Mouse (Mus musculus): ENCODE results near the gene Lgals4. TPM values are rescaled to one million over a fixed set of nuclear protein-coding genes. Genes with fewer than 3 reads are reported as not detected.

The Lgals4 gene
- polyA plus RNA-seq, 1 experiment from 2014 or later, result 3.9 TPM

- Histone ChIP-seq H3K36me3 (ENCODE audit: control insufficient read depth, insufficient read depth, low read length) (no peaks in the 10 kb centered on the region), H3K9me3 (replicated peaks; ENCODE audit: control insufficient read depth, low read length) (no peaks in the 10 kb centered on the region), H3K4me2 (no peak overlapping the region), H3K9ac (ENCODE audit: low read depth, low read length) (0 out of 2 replicates have a peak overlapping the region, but pooled peaks have one; percentile 54), H3K27ac (ENCODE audit: low read depth, low read length) (peak overlapping the region; percentile 91), H3K4me3 (ENCODE audit: low read depth, low read length) (no peak overlapping the region), H3K27me3 (ENCODE audit: control insufficient read depth, insufficient read depth, low read length) (no peaks in the 10 kb centered on the region), H3K4me1 (ENCODE audit: control insufficient read depth, insufficient read depth, low read length) (peaks cover 32% of the 10 kb centered on the region)
- WGBS (ENCODE audit: insufficient replicate concordance), result 51% methylated on average over 4 of the region's 4 CpGs
- no peak for ATAC-seq (replicated peaks; ENCODE audit: insufficient number of reproducible peaks, low FRiP score, low TSS enrichment)
Observed at GRCm38 (mm10) chr7:28803756-28804155, 29.9 kb upstream of the Lgals4 start.

DNA sequence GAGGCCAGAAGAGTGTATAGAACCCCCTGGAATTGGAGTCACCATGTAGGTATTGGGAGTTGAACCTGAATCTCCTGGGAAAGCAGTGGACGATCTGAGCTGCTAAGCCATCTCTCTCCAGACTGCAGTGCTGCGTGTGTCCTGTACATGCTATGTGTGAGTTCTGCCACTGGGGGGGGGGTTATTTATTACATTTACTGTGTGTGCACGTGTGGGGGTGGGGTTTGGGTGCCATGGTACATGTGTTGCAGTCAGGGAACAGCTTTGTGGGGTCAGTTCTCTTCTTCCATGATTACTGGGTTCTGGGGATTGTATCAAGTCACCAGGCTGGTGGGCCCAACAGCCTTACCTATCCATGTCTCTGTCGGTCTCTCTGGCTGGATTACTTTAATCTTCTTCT, 26.8 kb upstream of the Lgals4 start:
- 77% methylated on average over 4 of the region's 4 CpGs for WGBS (ENCODE audit: insufficient replicate concordance)
- no peak overlapping the region; the same call in 1 of the 2 replicates for H3K27ac ChIP-seq (ENCODE audit: low read depth, low read length)
- no peaks in the 10 kb centered on the region for H3K27me3 ChIP-seq (ENCODE audit: control insufficient read depth, insufficient read depth, low read length)
- H3K36me3 ChIP-seq (ENCODE audit: control insufficient read depth, insufficient read depth, low read length), result no peaks in the 10 kb centered on the region
- H3K4me2 ChIP-seq, result no peak overlapping the region
- H3K4me1 ChIP-seq (ENCODE audit: control insufficient read depth, insufficient read depth, low read length), result peaks cover 31% of the 10 kb centered on the region
- H3K9ac ChIP-seq (ENCODE audit: low read depth, low read length), result no peak overlapping the region
- H3K4me3 ChIP-seq (ENCODE audit: low read depth, low read length), result no peak overlapping the region
- no peak for ATAC-seq (replicated peaks; ENCODE audit: insufficient number of reproducible peaks, low FRiP score, low TSS enrichment)
- no peaks in the 10 kb centered on the region for H3K9me3 ChIP-seq (replicated peaks; ENCODE audit: control insufficient read depth, low read length)

GRCm38 (mm10) chr7:28807641-28808220, 25.9 kb upstream of the Lgals4 start:
- peak overlapping the region; percentile 82 for H3K4me3 ChIP-seq (ENCODE audit: low read depth, low read length)
- peak overlapping the region; percentile 97 for H3K4me2 ChIP-seq
- WGBS (ENCODE audit: insufficient replicate concordance), result 46% methylated on average over 6 of the region's 8 CpGs
- peak overlapping the region; percentile 100 for H3K27ac ChIP-seq (ENCODE audit: low read depth, low read length)
- no peaks in the 10 kb centered on the region for H3K9me3 ChIP-seq (replicated peaks; ENCODE audit: control insufficient read depth, low read length)
- peak overlapping the region; percentile 98 for H3K9ac ChIP-seq (ENCODE audit: low read depth, low read length)
- H3K36me3 ChIP-seq (ENCODE audit: control insufficient read depth, insufficient read depth, low read length), result peaks cover 3% of the 10 kb centered on the region; the same call in 1 of the 2 replicates
- no peak for ATAC-seq (replicated peaks; ENCODE audit: insufficient number of reproducible peaks, low FRiP score, low TSS enrichment)
- H3K4me1 ChIP-seq (ENCODE audit: control insufficient read depth, insufficient read depth, low read length), result peaks cover 30% of the 10 kb centered on the region
- no peaks in the 10 kb centered on the region for H3K27me3 ChIP-seq (ENCODE audit: control insufficient read depth, insufficient read depth, low read length)

- peaks cover 7% of the 10 kb centered on the region for H3K36me3 ChIP-seq (ENCODE audit: control insufficient read depth, insufficient read depth, low read length)
- H3K9me3 ChIP-seq (replicated peaks; ENCODE audit: control insufficient read depth, low read length), result no peaks in the 10 kb centered on the region
- 3% methylated on average over 28 of the region's 35 CpGs for WGBS (ENCODE audit: insufficient replicate concordance)
- H3K4me3 ChIP-seq (ENCODE audit: low read depth, low read length), result peak within 1 kb of the TSS; percentile 82
- peak within 1 kb of the TSS; percentile 98 for H3K9ac ChIP-seq (ENCODE audit: low read depth, low read length)
- H3K4me2 ChIP-seq, result peak within 1 kb of the TSS; percentile 97
- H3K27me3 ChIP-seq (ENCODE audit: control insufficient read depth, insufficient read depth, low read length), result no peaks in the 10 kb centered on the region
- ATAC-seq (replicated peaks; ENCODE audit: insufficient number of reproducible peaks, low FRiP score, low TSS enrichment), result peak; percentile 7; the same call in 1 of the 2 replicates
- H3K4me1 ChIP-seq (ENCODE audit: control insufficient read depth, insufficient read depth, low read length), result peaks cover 30% of the 10 kb centered on the region
- H3K27ac ChIP-seq (ENCODE audit: low read depth, low read length), result peak within 1 kb of the TSS; percentile 100
Observed at GRCm38 (mm10) chr7:28808221-28808941, 25.3 kb upstream of the Lgals4 start, which contains the start of gene Hnrnpl. Hnrnpl (plus strand) TSS chr7:28808541.

DNA sequence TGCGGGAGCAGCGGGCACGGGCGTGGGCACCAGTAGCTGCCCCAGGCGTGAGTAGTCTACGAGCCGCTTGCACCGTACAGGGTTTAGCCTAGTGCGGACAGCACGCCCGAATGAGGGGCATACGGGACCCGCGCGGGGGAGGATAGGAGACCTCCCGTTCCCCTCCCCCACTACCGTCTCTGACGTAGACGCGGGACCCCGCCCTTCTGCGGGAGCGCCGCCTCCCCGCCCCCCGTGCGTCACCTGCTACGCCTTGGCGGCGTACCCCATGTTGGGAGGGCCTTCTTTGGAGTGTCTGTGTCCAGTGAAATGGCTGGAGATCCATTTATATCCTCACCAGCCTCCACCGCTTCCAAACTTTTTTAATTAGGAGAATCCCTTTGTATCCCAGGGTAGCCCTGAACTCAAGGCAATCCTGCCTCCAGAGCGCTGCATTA, 24.7 kb upstream of the Lgals4 start:
- Histone ChIP-seq H3K27me3 (ENCODE audit: control insufficient read depth, insufficient read depth, low read length) (no peaks in the 10 kb centered on the region), H3K4me1 (ENCODE audit: control insufficient read depth, insufficient read depth, low read length) (peaks cover 30% of the 10 kb centered on the region), H3K9ac (ENCODE audit: low read depth, low read length) (peak overlapping the region; percentile 98), H3K36me3 (ENCODE audit: control insufficient read depth, insufficient read depth, low read length) (peaks cover 13% of the 10 kb centered on the region), H3K9me3 (replicated peaks; ENCODE audit: control insufficient read depth, low read length) (no peaks in the 10 kb centered on the region), H3K27ac (ENCODE audit: low read depth, low read length) (peak overlapping the region; percentile 100), H3K4me2 (peak overlapping the region; percentile 97), H3K4me3 (ENCODE audit: low read depth, low read length) (peak overlapping the region; percentile 82)
- ATAC-seq (replicated peaks; ENCODE audit: insufficient number of reproducible peaks, low FRiP score, low TSS enrichment), result peak; percentile 70
- under 1% methylated on average over 30 of the region's 32 CpGs for WGBS (ENCODE audit: insufficient replicate concordance)

DNA sequence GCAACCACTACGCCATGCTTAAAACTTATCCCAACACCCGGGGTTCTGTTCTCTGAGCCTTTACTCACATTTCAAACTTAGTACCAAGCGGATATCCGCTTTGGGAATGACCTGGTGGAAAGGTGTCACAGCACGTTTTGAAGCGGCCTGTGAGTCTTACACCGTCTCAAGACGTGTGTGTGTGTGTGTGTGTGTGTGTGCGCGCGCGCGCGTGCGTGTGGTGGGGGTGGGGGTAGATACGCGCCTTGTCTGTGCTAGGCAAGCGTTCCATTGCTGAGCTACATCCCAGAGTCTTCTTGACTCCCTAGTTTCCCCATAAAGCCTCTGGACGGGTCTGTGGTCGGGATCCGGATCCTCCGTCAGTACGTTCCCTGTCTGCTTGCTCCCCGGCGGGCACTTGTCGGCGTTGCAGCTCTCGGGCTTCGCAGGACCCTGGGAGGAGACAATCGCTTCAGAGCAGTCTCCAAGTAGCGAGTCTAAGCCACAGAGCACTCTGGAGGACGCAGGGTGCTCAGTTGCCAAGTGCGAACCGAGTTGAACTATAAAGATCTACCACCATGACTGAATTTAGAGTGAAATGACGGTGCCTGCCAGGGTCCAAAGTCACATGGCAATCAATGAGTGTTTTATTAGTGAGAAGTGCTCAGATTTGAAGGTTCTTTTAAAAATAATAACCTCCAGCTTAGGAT, 24.1 kb upstream of the Lgals4 start:
- Histone ChIP-seq H3K9ac (ENCODE audit: low read depth, low read length) (peak overlapping the region; percentile 98), H3K36me3 (ENCODE audit: control insufficient read depth, insufficient read depth, low read length) (peaks cover 18% of the 10 kb centered on the region), H3K4me3 (ENCODE audit: low read depth, low read length) (peak overlapping the region; percentile 82), H3K4me1 (ENCODE audit: control insufficient read depth, insufficient read depth, low read length) (peaks cover 29% of the 10 kb centered on the region), H3K27me3 (ENCODE audit: control insufficient read depth, insufficient read depth, low read length) (no peaks in the 10 kb centered on the region), H3K9me3 (replicated peaks; ENCODE audit: control insufficient read depth, low read length) (no peaks in the 10 kb centered on the region), H3K27ac (ENCODE audit: low read depth, low read length) (peak overlapping the region; percentile 100), H3K4me2 (peak overlapping the region; percentile 97)
- peak; percentile 20 for ATAC-seq (replicated peaks; ENCODE audit: insufficient number of reproducible peaks, low FRiP score, low TSS enrichment)
- WGBS (ENCODE audit: insufficient replicate concordance), result under 1% methylated on average over 35 of the region's 35 CpGs

DNA sequence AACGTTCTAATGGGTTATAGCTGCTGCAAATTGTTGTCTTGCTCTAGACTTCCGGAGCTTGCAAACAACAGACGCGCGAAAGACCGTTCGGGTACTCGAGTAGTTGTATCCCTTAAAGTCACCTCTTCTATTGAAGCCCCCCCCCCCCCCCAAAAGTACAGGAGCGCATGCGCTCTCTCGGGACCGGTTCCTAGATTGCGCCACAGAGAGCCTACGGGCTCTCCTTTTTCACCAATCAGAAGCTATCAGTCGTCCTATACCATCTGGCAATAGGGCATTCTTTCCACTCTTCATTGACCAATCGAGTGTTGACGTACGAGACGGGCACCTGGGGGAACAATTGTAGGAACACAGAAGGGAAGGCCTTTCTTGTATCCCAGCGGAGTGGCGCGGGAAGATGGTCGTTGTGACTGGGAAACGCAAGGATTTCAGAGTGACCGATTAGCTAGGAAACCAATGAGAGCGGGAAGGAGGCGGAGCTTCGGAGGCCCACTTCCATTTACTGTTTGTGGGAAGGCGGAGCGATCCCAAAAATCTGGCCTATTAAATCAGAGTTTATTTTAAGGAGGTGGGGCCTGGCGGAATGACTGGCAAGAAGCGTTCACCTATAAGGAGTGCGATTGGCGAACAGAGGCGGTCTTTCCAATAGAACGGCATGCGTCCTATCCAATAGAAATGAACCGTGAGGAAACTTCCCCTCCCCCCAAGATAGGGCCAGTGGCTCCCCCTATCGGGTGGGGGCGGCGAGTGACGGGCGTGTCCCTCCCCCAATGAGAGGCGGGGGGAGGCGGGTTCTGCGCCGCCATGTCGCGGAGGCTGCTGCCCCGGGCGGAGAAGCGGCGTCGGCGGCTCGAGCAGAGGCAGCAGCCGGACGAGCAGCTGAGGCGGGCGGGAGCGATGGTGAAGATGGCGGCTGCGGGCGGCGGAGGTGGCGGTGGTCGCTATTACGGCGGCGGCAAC, 23.3 kb upstream of the Lgals4 start:
- H3K4me1 ChIP-seq (ENCODE audit: control insufficient read depth, insufficient read depth, low read length), result peaks cover 35% of the 10 kb centered on the region
- ATAC-seq (replicated peaks; ENCODE audit: insufficient number of reproducible peaks, low FRiP score, low TSS enrichment), result peak; percentile 87
- under 1% methylated on average over 68 of the region's 70 CpGs for WGBS (ENCODE audit: insufficient replicate concordance)

GRCm38 (mm10) chr7:28811228-28811627, 22.4 kb upstream of the Lgals4 start:
- Histone ChIP-seq H3K4me3 (ENCODE audit: low read depth, low read length) (peak overlapping the region; percentile 88), H3K27me3 (ENCODE audit: control insufficient read depth, insufficient read depth, low read length) (no peaks in the 10 kb centered on the region), H3K4me1 (ENCODE audit: control insufficient read depth, insufficient read depth, low read length) (peaks cover 41% of the 10 kb centered on the region), H3K9me3 (replicated peaks; ENCODE audit: control insufficient read depth, low read length) (no peaks in the 10 kb centered on the region), H3K4me2 (peak overlapping the region; percentile 94), H3K9ac (ENCODE audit: low read depth, low read length) (peak overlapping the region; percentile 98), H3K27ac (ENCODE audit: low read depth, low read length) (peak overlapping the region; percentile 99), H3K36me3 (ENCODE audit: control insufficient read depth, insufficient read depth, low read length) (peaks cover 31% of the 10 kb centered on the region)
- under 1% methylated on average over 39 of the region's 40 CpGs for WGBS (ENCODE audit: insufficient replicate concordance)
- ATAC-seq (replicated peaks; ENCODE audit: insufficient number of reproducible peaks, low FRiP score, low TSS enrichment), result peak; percentile 73

More for the DNA sequence above, 23.3 kb upstream of the Lgals4 start:
- peak overlapping the region; percentile 100 for H3K27ac ChIP-seq (ENCODE audit: low read depth, low read length)
- peaks cover 24% of the 10 kb centered on the region for H3K36me3 ChIP-seq (ENCODE audit: control insufficient read depth, insufficient read depth, low read length)
- no peaks in the 10 kb centered on the region for H3K27me3 ChIP-seq (ENCODE audit: control insufficient read depth, insufficient read depth, low read length)
- H3K4me3 ChIP-seq (ENCODE audit: low read depth, low read length), result peak overlapping the region; percentile 88
- peak overlapping the region; percentile 97 for H3K4me2 ChIP-seq
- peak overlapping the region; percentile 98 for H3K9ac ChIP-seq (ENCODE audit: low read depth, low read length)
- no peaks in the 10 kb centered on the region for H3K9me3 ChIP-seq (replicated peaks; ENCODE audit: control insufficient read depth, low read length)

All from heart, embryonic 11.5 days (tissue).